Mouse (Mus musculus) lung, postnatal 36 days (tissue): ENCODE results near the gene Zfp967.
"Not testable (repeated sequence)": the region's sequence is repeated elsewhere in the genome, so short reads cannot be mapped to it uniquely, and the experiment has no call there.

Source experiments
- DNase-seq: peaks from one replicate; pipeline ENCODE4 v3.0.0; 2022; ENCODE audit warnings: mixed read lengths

The Zfp967 gene

DNA sequence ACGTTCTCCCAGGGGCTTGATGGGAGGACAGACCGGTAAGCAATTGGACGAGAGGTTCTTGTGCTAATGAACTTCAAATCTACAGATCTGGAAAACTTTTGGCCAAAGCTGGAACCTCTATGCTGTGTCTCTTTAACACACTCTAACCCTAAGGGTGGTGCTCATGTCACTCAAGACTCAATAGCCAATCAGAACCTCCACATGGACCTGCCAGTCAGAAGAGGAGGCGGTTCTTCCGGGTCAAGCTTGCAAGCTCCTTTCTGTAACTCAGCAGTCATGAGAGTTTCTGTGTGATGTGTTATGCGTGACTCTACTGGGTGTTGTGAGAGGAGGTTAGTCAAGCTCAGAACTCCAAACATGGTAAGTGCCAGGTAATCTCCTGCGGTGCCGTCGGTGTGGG is at the start of gene Zfp967:
TSS of gene Zfp967 (plus strand) at position 301 of the 400 bp plus-strand sequence.
- not testable (repeated sequence) for DNase-seq

DNA sequence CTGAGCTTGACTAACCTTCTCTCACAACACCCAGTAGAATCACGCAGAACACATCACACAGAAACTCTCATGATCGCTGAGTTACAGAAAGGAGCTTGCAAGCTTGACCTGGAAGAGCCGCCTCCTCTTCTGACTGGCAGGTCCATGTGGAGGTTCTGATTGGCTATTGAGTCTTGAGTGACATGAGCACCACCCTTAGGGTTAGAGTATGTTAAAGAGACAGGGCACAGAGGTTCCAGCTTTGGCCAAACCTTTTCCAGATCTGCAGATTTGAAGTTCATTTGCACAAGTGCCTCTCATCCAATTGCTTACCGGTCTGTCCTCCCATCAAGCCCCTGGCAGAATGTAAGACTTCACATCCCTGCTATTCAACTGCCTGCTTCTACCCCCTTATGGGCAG is 34.2 kb upstream of the Zfp967 start, which contains the start of gene Gm14434:
TSS of gene Gm14434 (minus strand) at position 101 of the 400 bp plus-strand sequence.
- DNase-seq, result not testable (repeated sequence)
